Mouse (Mus musculus) midbrain, embryonic 13.5 days (tissue): ENCODE results near the gene Tom1l2. TPM values are rescaled to one million over a fixed set of nuclear protein-coding genes. Genes with fewer than 3 reads are reported as not detected.

ENCODE experiments used
- ATAC-seq: fragments of 200-750 bp; cut with Nextera tagmentation; 2 replicates; pipeline ENCODE4 v1.8.0; 2017; ENCODE audit warnings: mild to moderate bottlenecking, moderate TSS enrichment, moderate library complexity
- H3K27ac ChIP-seq: fragments of 300-500 bp; sonication (generic); 2 replicates; pipeline ENCODE4 v1.5.1; 2015; ENCODE audit warnings: inconsistent platforms, mild to moderate bottlenecking, moderate library complexity
- H3K27me3 ChIP-seq: fragments of 300-500 bp; sonication (generic); 2 replicates; pipeline ENCODE4 v1.6.1; 2015; ENCODE audit warnings: mild to moderate bottlenecking, inconsistent platforms
- H3K36me3 ChIP-seq: fragments of 300-500 bp; sonication (generic); 2 replicates; pipeline ENCODE4 v1.6.1; 2015; ENCODE audit warnings: mild to moderate bottlenecking, inconsistent platforms
- H3K4me1 ChIP-seq: fragments of 300-500 bp; sonication (generic); replicated peaks from 2 replicates; pipeline ENCODE4 v1.6.1; 2015; ENCODE audit warnings: inconsistent platforms
- H3K4me2 ChIP-seq: fragments of 300-500 bp; sonication (generic); replicated peaks from 2 replicates; pipeline ENCODE4 v1.6.1; 2015; ENCODE audit warnings: moderate library complexity, mild to moderate bottlenecking, inconsistent platforms
- H3K4me3 ChIP-seq: fragments of 300-500 bp; sonication (generic); replicated peaks from 2 replicates; pipeline ENCODE4 v1.5.1; 2015; ENCODE audit warnings: mild to moderate bottlenecking, inconsistent platforms
- H3K9ac ChIP-seq: fragments of 300-500 bp; sonication (generic); replicated peaks from 2 replicates; pipeline ENCODE4 v1.6.1; 2015; ENCODE audit warnings: mild to moderate bottlenecking, inconsistent platforms
- H3K9me3 ChIP-seq: fragments of 300-500 bp; sonication (generic); 2 replicates; pipeline ENCODE4 v1.6.1; 2016; ENCODE audit warnings: mild to moderate bottlenecking, inconsistent platforms
- WGBS: fragments of 180-500 bp; shearing (Covaris S2); methylation state at CpG from one replicate; pipeline ENCODE4 v1.1.7; 2015; 5-methylcytosine and 5-hydroxymethylcytosine counted together
- polyA plus RNA-seq: library from polyadenylated mRNA; unstranded; fragments of >200 nt; fragmentation: Nextera tagmentation; extraction: Ambion mirVana; gene quantifications from 2 replicates; pipeline ENCODE4 v1.2.1, GENCODE M21; 2015

Tom1l2 gene
- polyA plus RNA-seq, 1 experiment from 2014 or later: 50.1 TPM

DNA sequence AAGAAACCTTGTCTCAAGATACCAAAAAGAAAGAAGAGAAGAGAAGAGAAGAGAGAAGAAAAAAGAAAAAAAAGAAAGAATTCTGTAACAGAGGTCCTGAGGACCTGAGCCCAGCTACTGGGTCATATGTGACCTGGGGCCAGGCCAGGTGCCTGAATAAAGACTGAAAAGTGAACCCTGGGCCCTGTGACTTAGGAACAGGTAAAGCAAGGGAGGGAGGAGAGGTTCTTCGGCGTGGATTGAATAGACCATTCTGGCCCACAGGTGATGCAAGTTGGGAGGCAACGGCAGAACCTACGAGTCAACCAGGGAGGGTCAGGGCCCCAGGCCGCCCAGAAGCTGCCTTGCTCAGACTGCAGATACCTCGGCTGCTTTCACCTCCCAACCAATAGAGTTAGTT, 131.3 kb downstream of the Tom1l2 start:
- 0 out of 2 replicates have a peak, but pooled peaks cover 4% of the 10 kb centered on the region for H3K27me3 ChIP-seq
- no peak for ATAC-seq
- H3K36me3 ChIP-seq: no peaks in the 10 kb centered on the region
- H3K9ac ChIP-seq: no peak overlapping the region
- peaks cover 39% of the 10 kb centered on the region for H3K4me1 ChIP-seq
- no peaks in the 10 kb centered on the region for H3K9me3 ChIP-seq
- no peak overlapping the region for H3K27ac ChIP-seq
- H3K4me2 ChIP-seq: no peak overlapping the region
- H3K4me3 ChIP-seq: no peak overlapping the region
- 74% methylated on average over 6 of the region's 6 CpGs for WGBS

- H3K36me3 ChIP-seq: no peaks in the 10 kb centered on the region
- H3K9ac ChIP-seq: peak overlapping the region; percentile 65
- ATAC-seq: peak; percentile 74
- 0 out of 2 replicates have a peak, but pooled peaks cover 4% of the 10 kb centered on the region for H3K27me3 ChIP-seq
- H3K4me3 ChIP-seq: peak overlapping the region; percentile 57
- H3K9me3 ChIP-seq: no peaks in the 10 kb centered on the region
- H3K4me2 ChIP-seq: peak overlapping the region; percentile 62
- 0 out of 2 replicates have a peak overlapping the region, but pooled peaks have one; percentile 5 for H3K27ac ChIP-seq
- WGBS: under 1% methylated on average over 46 of the region's 46 CpGs
- H3K4me1 ChIP-seq: peaks cover 39% of the 10 kb centered on the region
These were observed 132.4 kb downstream of the Tom1l2 start for GRCm38 (mm10) chr11:60220291-60220804.

- H3K4me1 ChIP-seq: peaks cover 39% of the 10 kb centered on the region
- peak overlapping the region; percentile 62 for H3K4me2 ChIP-seq
- H3K9ac ChIP-seq: peak overlapping the region; percentile 65
- H3K4me3 ChIP-seq: peak overlapping the region; percentile 57
- H3K27ac ChIP-seq: 0 out of 2 replicates have a peak overlapping the region, but pooled peaks have one; percentile 5
- H3K27me3 ChIP-seq: 0 out of 2 replicates have a peak, but pooled peaks cover 4% of the 10 kb centered on the region
- no peaks in the 10 kb centered on the region for H3K36me3 ChIP-seq
- 57% methylated on average over 8 of the region's 8 CpGs for WGBS
- no peak for ATAC-seq
- no peaks in the 10 kb centered on the region for H3K9me3 ChIP-seq
These were observed 133.1 kb downstream of the Tom1l2 start for GRCm38 (mm10) chr11:60219609-60220008.

GRCm38 (mm10) chr11:60217467-60217866, 135.2 kb downstream of the Tom1l2 start:
- Histone ChIP-seq H3K9me3 (no peaks in the 10 kb centered on the region), H3K9ac (no peak overlapping the region), H3K4me1 (peaks cover 35% of the 10 kb centered on the region), H3K4me2 (no peak overlapping the region), H3K36me3 (no peaks in the 10 kb centered on the region), H3K4me3 (no peak overlapping the region), H3K27ac (no peak overlapping the region), H3K27me3 (0 out of 2 replicates have a peak, but pooled peaks cover 4% of the 10 kb centered on the region)
- WGBS: 92% methylated on average over 7 of the region's 7 CpGs
- ATAC-seq: no peak

DNA sequence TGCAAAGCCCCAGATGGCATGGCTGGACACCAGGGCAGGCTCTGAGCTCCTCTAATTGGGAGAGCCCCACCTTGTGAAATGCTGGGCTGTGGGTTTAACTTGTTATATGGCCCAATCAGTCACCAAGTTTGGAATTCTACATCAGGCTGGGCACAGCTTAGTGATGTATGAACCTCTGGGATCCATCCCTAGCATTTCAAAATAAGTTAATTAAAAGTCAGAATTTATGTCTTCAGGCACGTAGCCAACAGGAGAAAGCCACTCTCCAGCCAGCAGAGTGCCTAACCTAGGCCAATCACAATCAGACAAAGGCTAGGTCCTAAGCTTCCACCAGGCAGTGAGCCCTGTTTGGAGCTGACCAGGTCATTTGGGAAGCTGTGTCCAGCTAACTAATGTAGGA, 136.0 kb downstream of the Tom1l2 start:
- Histone ChIP-seq H3K4me3 (no peak overlapping the region), H3K36me3 (no peaks in the 10 kb centered on the region), H3K9me3 (no peaks in the 10 kb centered on the region), H3K27me3 (0 out of 2 replicates have a peak, but pooled peaks cover 4% of the 10 kb centered on the region), H3K4me1 (peaks cover 38% of the 10 kb centered on the region), H3K9ac (no peak overlapping the region), H3K4me2 (no peak overlapping the region), H3K27ac (no peak overlapping the region)
- 93% methylated on average over 1 of the region's 1 CpGs for WGBS
- ATAC-seq: no peak

- WGBS: 75% methylated on average over 6 of the region's 6 CpGs
- Histone ChIP-seq H3K4me3 (no peak overlapping the region), H3K27me3 (no peaks in the 10 kb centered on the region), H3K4me2 (no peak overlapping the region), H3K9ac (no peak overlapping the region), H3K9me3 (no peaks in the 10 kb centered on the region), H3K27ac (no peak overlapping the region), H3K4me1 (peaks cover 47% of the 10 kb centered on the region), H3K36me3 (no peaks in the 10 kb centered on the region)
- ATAC-seq: no peak
These were observed 139.4 kb downstream of the Tom1l2 start for GRCm38 (mm10) chr11:60213266-60213665.

GRCm38 (mm10) chr11:60211761-60212160, 140.9 kb downstream of the Tom1l2 start:
- Histone ChIP-seq H3K27ac (no peak overlapping the region), H3K9ac (no peak overlapping the region), H3K9me3 (no peaks in the 10 kb centered on the region), H3K36me3 (peaks cover 6% of the 10 kb centered on the region), H3K4me1 (peaks cover 62% of the 10 kb centered on the region), H3K4me3 (no peak overlapping the region), H3K4me2 (no peak overlapping the region), H3K27me3 (no peaks in the 10 kb centered on the region)
- WGBS: 59% methylated on average over 12 of the region's 12 CpGs
- ATAC-seq: no peak

DNA sequence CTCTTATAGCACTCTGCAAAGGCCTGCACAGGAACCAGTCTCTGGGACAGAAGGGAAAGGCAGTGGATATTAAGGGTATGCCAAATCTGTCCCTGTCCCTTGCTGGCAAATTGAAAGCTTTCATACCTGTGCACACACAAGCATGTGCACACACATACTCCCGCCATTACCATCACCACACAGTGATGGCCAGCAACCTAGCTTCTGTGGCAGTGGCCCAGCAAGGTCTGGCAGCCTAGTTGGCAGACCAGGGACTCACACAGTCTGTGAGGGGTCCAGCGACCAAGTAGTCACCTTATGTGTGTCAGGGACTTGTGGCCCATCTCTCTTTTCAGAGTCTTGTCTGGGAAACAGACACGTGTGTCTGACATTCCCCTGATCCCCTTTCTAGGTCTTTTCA, 141.6 kb downstream of the Tom1l2 start:
- Histone ChIP-seq H3K4me2 (peak overlapping the region; percentile 63), H3K27ac (peak overlapping the region; percentile 85; the same call in 1 of the 2 replicates), H3K4me1 (peaks cover 69% of the 10 kb centered on the region), H3K9me3 (no peaks in the 10 kb centered on the region), H3K9ac (peak overlapping the region; percentile 63; the same call in 1 of the 2 replicates), H3K36me3 (peaks cover 12% of the 10 kb centered on the region), H3K27me3 (no peaks in the 10 kb centered on the region), H3K4me3 (no peak overlapping the region)
- 60% methylated on average over 3 of the region's 3 CpGs for WGBS
- ATAC-seq: no peak

- H3K4me2 ChIP-seq: peak overlapping the region; percentile 63
- under 1% methylated on average over 47 of the region's 47 CpGs for WGBS
- H3K9me3 ChIP-seq: no peaks in the 10 kb centered on the region
- peak overlapping the region; percentile 85 for H3K27ac ChIP-seq
- peaks cover 20% of the 10 kb centered on the region for H3K36me3 ChIP-seq
- peak overlapping the region; percentile 45 for H3K4me3 ChIP-seq
- ATAC-seq: peak; percentile 84
- H3K9ac ChIP-seq: peak overlapping the region; percentile 63
- no peaks in the 10 kb centered on the region for H3K27me3 ChIP-seq
- peaks cover 74% of the 10 kb centered on the region for H3K4me1 ChIP-seq
These were observed 142.4 kb downstream of the Tom1l2 start for GRCm38 (mm10) chr11:60210305-60210724.

DNA sequence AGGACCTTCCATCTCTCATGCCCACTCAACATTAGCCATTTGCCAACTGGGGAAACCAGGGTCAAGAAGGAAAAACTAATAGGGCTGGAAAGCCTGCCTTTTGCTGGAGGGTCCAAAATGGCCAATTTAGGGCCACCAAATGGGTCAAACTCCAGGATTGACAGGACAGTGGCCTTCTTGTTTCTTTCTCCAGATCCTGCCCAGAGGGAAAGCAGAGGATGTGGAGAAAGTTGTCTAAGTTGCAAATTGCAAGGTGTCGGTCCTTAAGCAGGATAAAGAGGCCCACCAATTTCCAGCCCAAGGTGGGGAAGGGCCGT, 142.8 kb downstream of the Tom1l2 start:
- peaks cover 25% of the 10 kb centered on the region for H3K36me3 ChIP-seq
- ATAC-seq: no peak
- peaks cover 74% of the 10 kb centered on the region for H3K4me1 ChIP-seq
- peak overlapping the region; percentile 85 for H3K27ac ChIP-seq
- 7% methylated on average over 2 of the region's 2 CpGs for whole genome bisulfite sequencing
- no peaks in the 10 kb centered on the region for H3K9me3 ChIP-seq
- H3K27me3 ChIP-seq: no peaks in the 10 kb centered on the region
- peak overlapping the region; percentile 45 for H3K4me3 ChIP-seq
- H3K9ac ChIP-seq: peak overlapping the region; percentile 63
- H3K4me2 ChIP-seq: peak overlapping the region; percentile 63

DNA sequence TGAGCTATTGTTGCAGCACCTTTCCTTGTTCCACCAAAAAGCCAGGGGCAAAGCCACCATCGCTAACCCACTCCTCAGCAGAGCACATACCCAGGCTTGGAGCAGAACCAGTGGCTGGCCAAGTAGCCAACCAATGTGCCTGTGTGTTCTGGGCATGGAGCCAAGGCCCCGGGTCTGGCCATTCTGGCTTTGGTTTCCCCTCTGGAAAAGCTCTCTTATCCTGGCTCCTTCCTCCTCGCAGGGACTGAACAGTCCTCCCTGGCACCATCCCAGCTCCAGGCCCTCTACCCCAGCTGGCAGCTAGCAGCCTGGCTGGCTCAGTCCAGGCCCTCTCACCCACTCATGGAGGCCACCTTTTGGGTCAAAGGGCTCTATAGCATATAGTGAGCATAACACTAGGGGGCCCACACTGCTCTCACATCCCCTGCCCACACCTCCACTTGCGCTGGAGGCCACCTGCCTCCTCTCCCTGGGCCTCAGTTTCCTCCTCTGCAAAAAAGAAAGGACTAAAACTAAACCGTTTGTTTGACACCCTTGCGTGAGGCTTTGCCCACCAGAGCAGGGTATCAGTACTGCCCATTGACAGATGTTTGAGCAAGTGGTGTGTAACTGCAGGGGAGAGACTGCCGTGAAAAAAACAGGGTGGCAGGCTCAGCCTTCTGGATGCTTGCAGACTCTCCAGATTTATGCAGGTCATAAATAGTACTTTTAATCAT, 143.3 kb downstream of the Tom1l2 start:
- Histone ChIP-seq H3K4me3 (peak overlapping the region; percentile 45), H3K27ac (peak overlapping the region; percentile 85), H3K4me2 (peak overlapping the region; percentile 63), H3K36me3 (peaks cover 30% of the 10 kb centered on the region), H3K4me1 (peaks cover 74% of the 10 kb centered on the region), H3K27me3 (no peaks in the 10 kb centered on the region), H3K9me3 (no peaks in the 10 kb centered on the region), H3K9ac (peak overlapping the region; percentile 63)
- WGBS: 38% methylated on average over 7 of the region's 7 CpGs
- ATAC-seq: peak; percentile 70

- Histone ChIP-seq H3K4me2 (peak overlapping the region; percentile 63), H3K4me1 (peaks cover 77% of the 10 kb centered on the region), H3K36me3 (peaks cover 36% of the 10 kb centered on the region), H3K27ac (peak overlapping the region; percentile 85), H3K27me3 (no peaks in the 10 kb centered on the region), H3K4me3 (peak overlapping the region; percentile 45), H3K9ac (peak overlapping the region; percentile 63), H3K9me3 (no peaks in the 10 kb centered on the region)
- WGBS: 59% methylated on average over 4 of the region's 4 CpGs
- ATAC-seq: peak; percentile 4; the same call in 1 of the 2 replicates
These were observed 144.0 kb downstream of the Tom1l2 start for GRCm38 (mm10) chr11:60208712-60209111.
